Mouse (Mus musculus) stomach, embryonic 16.5 days (tissue): ENCODE results near the gene Napb. TPM values are rescaled to one million over a fixed set of nuclear protein-coding genes. Genes with fewer than 3 reads are reported as not detected.

Experiments used
- polyA plus RNA-seq: library from polyadenylated mRNA; unstranded; fragments of >200 nt; fragmentation: Nextera tagmentation; extraction: Ambion mirVana; gene quantifications from 2 replicates; pipeline ENCODE4 v1.2.1, GENCODE M21; 2015

The Napb gene
- polyA plus RNA-seq, 1 experiment from 2014 or later, result 4.9 TPM

Other genes starting within 250 kb of the Napb start
- 66.4 and 67.0 TPM in 2 replicates for gene Nxt1, start 59.9 kb downstream of the Napb start, polyA plus RNA-seq
- 18.9 and 19.6 TPM in 2 replicates for gene Gzf1, start 51.4 kb downstream of the Napb start, polyA plus RNA-seq
- gene Cstl1, start 17.9 kb upstream of the Napb start, polyA plus RNA-seq, result not detected in 2 replicates
- gene Cst11, start 39.0 kb upstream of the Napb start, polyA plus RNA-seq, result not detected in 2 replicates
- gene 8030411F24Rik, start 49.5 kb upstream of the Napb start, polyA plus RNA-seq, result not detected in 2 replicates
- not detected in 2 replicates for gene Cst12, start 56.9 kb upstream of the Napb start, polyA plus RNA-seq
- gene Cst8, start 66.3 kb upstream of the Napb start, polyA plus RNA-seq, result 2.5 and 4.3 TPM in 2 replicates
- gene Cst13, start 87.6 kb upstream of the Napb start, polyA plus RNA-seq, result not detected in 2 replicates
- not detected in 2 replicates for gene Cst9, start 102.7 kb upstream of the Napb start, polyA plus RNA-seq
- gene 9230104L09Rik, start 132.6 kb upstream of the Napb start, polyA plus RNA-seq, result not detected in 2 replicates
- gene Cst3, start 143.2 kb upstream of the Napb start, polyA plus RNA-seq, result 470 and 499 TPM in 2 replicates